Mouse (Mus musculus) stomach, embryonic 14.5 days (tissue): ENCODE data around the gene Acap2. TPM values are rescaled to one million over a fixed set of nuclear protein-coding genes. Genes with fewer than 3 reads are reported as not detected.

Experiments used
- ATAC-seq: fragments of 200-750 bp; cut with Nextera tagmentation; 2 replicates; pipeline ENCODE4 v1.8.0; 2017; ENCODE audit warnings: low read depth, moderate TSS enrichment; ENCODE audit not compliant: insufficient number of reproducible peaks, insufficient read depth, low FRiP score
- H3K27ac ChIP-seq: fragments of 300-500 bp; sonication (generic); 2 replicates; pipeline ENCODE4 v1.5.1; 2014; ENCODE audit warnings: mild to moderate bottlenecking, low read length, moderate library complexity, mixed read lengths
- H3K27me3 ChIP-seq: fragments of 300-500 bp; sonication (generic); 2 replicates; pipeline ENCODE4 v1.6.1; 2014; ENCODE audit warnings: low read length, control low read depth, mixed read lengths; ENCODE audit not compliant: control insufficient read depth, insufficient read depth
- H3K36me3 ChIP-seq: fragments of 300-500 bp; sonication (generic); 2 replicates; pipeline ENCODE4 v1.6.1; 2014; ENCODE audit warnings: mild to moderate bottlenecking, control low read depth, low read length, moderate library complexity, mixed read lengths; ENCODE audit not compliant: control insufficient read depth, insufficient read depth
- H3K4me1 ChIP-seq: fragments of 300-500 bp; sonication (generic); 2 replicates; pipeline ENCODE4 v1.6.1; 2014; ENCODE audit warnings: low read length, control low read depth, mixed read lengths; ENCODE audit not compliant: control insufficient read depth, insufficient read depth
- H3K4me2 ChIP-seq: fragments of 300-500 bp; sonication (generic); replicated peaks from 2 replicates; pipeline ENCODE4 v1.6.1; 2014; ENCODE audit warnings: low read depth, low read length, control low read depth
- H3K4me3 ChIP-seq: fragments of 300-500 bp; sonication (generic); 2 replicates; pipeline ENCODE4 v1.5.1; 2014; ENCODE audit warnings: low read depth, low read length, control low read depth
- H3K9ac ChIP-seq: fragments of 300-500 bp; sonication (generic); replicated peaks from 2 replicates; pipeline ENCODE4 v1.6.1; 2014; ENCODE audit warnings: low read depth, mild to moderate bottlenecking, control low read depth, low read length, moderate library complexity, mixed read lengths
- H3K9me3 ChIP-seq: fragments of 300-500 bp; sonication (generic); 2 replicates; pipeline ENCODE4 v1.6.1; 2016; ENCODE audit warnings: low read depth, low read length, control low read depth; ENCODE audit not compliant: control insufficient read depth
- WGBS: fragments of 180-500 bp; shearing (Covaris S2); extraction: QIAGEN DNeasy Blood & Tissue Kit; methylation state at CpG from one replicate; pipeline ENCODE4 v1.1.7; 2014; 5-methylcytosine and 5-hydroxymethylcytosine counted together
- polyA plus RNA-seq: library from polyadenylated mRNA; unstranded; fragments of >200 nt; fragmentation: Nextera tagmentation; extraction: Ambion mirVana; gene quantifications from 2 replicates; pipeline ENCODE4 v1.2.1, GENCODE M21; 2014

Gene Acap2
- polyA plus RNA-seq, 1 experiment from 2014 or later: 24.9 TPM

- H3K27me3 ChIP-seq: no peaks in the 10 kb centered on the region
- under 1% methylated on average over 54 of the region's 54 CpGs for WGBS
- peak within 1 kb of the TSS; percentile 88 for H3K27ac ChIP-seq
- peak within 1 kb of the TSS; percentile 71 for H3K4me3 ChIP-seq
- peak; percentile 98 for ATAC-seq
- H3K9me3 ChIP-seq: no peaks in the 10 kb centered on the region
- peak within 1 kb of the TSS; percentile 96 for H3K4me2 ChIP-seq
- H3K36me3 ChIP-seq: no peaks in the 10 kb centered on the region; the same call in 1 of the 2 replicates
- H3K4me1 ChIP-seq: peaks cover 4% of the 10 kb centered on the region; the same call in 1 of the 2 replicates
- peak within 1 kb of the TSS; percentile 62 for H3K9ac ChIP-seq
These were observed 119.8 kb downstream of the Acap2 start, which contains the start of gene Xxylt1 for GRCm38 (mm10) chr16:31081125-31081664. Gene Xxylt1, minus strand, starts transcription at chr16:31081432.

GRCm38 (mm10) chr16:31080573-31081051 is 120.4 kb downstream of the Acap2 start:
- no peaks in the 10 kb centered on the region for H3K9me3 ChIP-seq
- peak overlapping the region; percentile 62 for H3K9ac ChIP-seq
- peak overlapping the region; percentile 88; the same call in 1 of the 2 replicates for H3K27ac ChIP-seq
- H3K36me3 ChIP-seq: no peaks in the 10 kb centered on the region; the same call in 1 of the 2 replicates
- ATAC-seq: peak; percentile 55
- peak overlapping the region; percentile 71 for H3K4me3 ChIP-seq
- WGBS: under 1% methylated on average over 36 of the region's 36 CpGs
- peak overlapping the region; percentile 96 for H3K4me2 ChIP-seq
- H3K4me1 ChIP-seq: peaks cover 4% of the 10 kb centered on the region; the same call in 1 of the 2 replicates
- no peaks in the 10 kb centered on the region for H3K27me3 ChIP-seq

- 94% methylated on average over 5 of the region's 5 CpGs for WGBS
- no peak for ATAC-seq
- no peak overlapping the region for H3K27ac ChIP-seq
These were observed 123.6 kb downstream of the Acap2 start for GRCm38 (mm10) chr16:31077396-31077795.

GRCm38 (mm10) chr16:31076436-31076835 is 124.6 kb downstream of the Acap2 start:
- Histone ChIP-seq H3K27me3 (no peaks in the 10 kb centered on the region), H3K4me2 (no peak overlapping the region)
- WGBS: 94% methylated on average over 8 of the region's 8 CpGs

More at GRCm38 (mm10) chr16:31077396-31077795, 123.6 kb downstream of the Acap2 start:
- no peaks in the 10 kb centered on the region for H3K27me3 ChIP-seq
- H3K9me3 ChIP-seq: no peaks in the 10 kb centered on the region
- H3K4me3 ChIP-seq: no peak overlapping the region
- no peaks in the 10 kb centered on the region; the same call in 1 of the 2 replicates for H3K36me3 ChIP-seq
- H3K4me1 ChIP-seq: peaks cover 4% of the 10 kb centered on the region; the same call in 1 of the 2 replicates
- no peak overlapping the region for H3K9ac ChIP-seq
- no peak overlapping the region for H3K4me2 ChIP-seq

GRCm38 (mm10) chr16:31074324-31074908 is 126.6 kb downstream of the Acap2 start:
- Histone ChIP-seq H3K9ac (no peak overlapping the region), H3K4me1 (peaks cover 9% of the 10 kb centered on the region; the same call in 1 of the 2 replicates), H3K4me3 (no peak overlapping the region), H3K9me3 (no peaks in the 10 kb centered on the region), H3K27me3 (no peaks in the 10 kb centered on the region), H3K4me2 (no peak overlapping the region), H3K36me3 (no peaks in the 10 kb centered on the region; the same call in 1 of the 2 replicates), H3K27ac (no peak overlapping the region)
- WGBS: 82% methylated on average over 3 of the region's 3 CpGs
- ATAC-seq: no peak

More at GRCm38 (mm10) chr16:31076436-31076835, 124.6 kb downstream of the Acap2 start:
- peaks cover 4% of the 10 kb centered on the region; the same call in 1 of the 2 replicates for H3K4me1 ChIP-seq
- no peak for ATAC-seq
- H3K4me3 ChIP-seq: no peak overlapping the region
- no peak overlapping the region for H3K27ac ChIP-seq
- H3K9ac ChIP-seq: no peak overlapping the region
- no peaks in the 10 kb centered on the region for H3K9me3 ChIP-seq
- H3K36me3 ChIP-seq: no peaks in the 10 kb centered on the region; the same call in 1 of the 2 replicates

GRCm38 (mm10) chr16:31071731-31072130 is 129.3 kb downstream of the Acap2 start:
- Histone ChIP-seq H3K27me3 (no peaks in the 10 kb centered on the region), H3K9ac (no peak overlapping the region), H3K4me2 (no peak overlapping the region), H3K27ac (no peak overlapping the region), H3K36me3 (no peaks in the 10 kb centered on the region), H3K9me3 (no peaks in the 10 kb centered on the region), H3K4me3 (no peak overlapping the region), H3K4me1 (peaks cover 15% of the 10 kb centered on the region; the same call in 1 of the 2 replicates)
- 88% methylated on average over 6 of the region's 6 CpGs for WGBS
- ATAC-seq: no peak

- WGBS: 11% methylated on average over 21 of the region's 21 CpGs
- peaks cover 19% of the 10 kb centered on the region; the same call in 1 of the 2 replicates for H3K4me1 ChIP-seq
- no peaks in the 10 kb centered on the region for H3K36me3 ChIP-seq
- no peak overlapping the region; the same call in 1 of the 2 replicates for H3K9ac ChIP-seq
- H3K9me3 ChIP-seq: no peaks in the 10 kb centered on the region
- no peaks in the 10 kb centered on the region for H3K27me3 ChIP-seq
- peak overlapping the region; percentile 6; the same call in 1 of the 2 replicates for H3K4me2 ChIP-seq
- no peak overlapping the region for H3K27ac ChIP-seq
- ATAC-seq: no peak
- no peak overlapping the region for H3K4me3 ChIP-seq
These were observed 130.5 kb downstream of the Acap2 start for GRCm38 (mm10) chr16:31070358-31071133.
